Mouse (Mus musculus): ENCODE data around the gene Rptor.

Rptor gene

DNA sequence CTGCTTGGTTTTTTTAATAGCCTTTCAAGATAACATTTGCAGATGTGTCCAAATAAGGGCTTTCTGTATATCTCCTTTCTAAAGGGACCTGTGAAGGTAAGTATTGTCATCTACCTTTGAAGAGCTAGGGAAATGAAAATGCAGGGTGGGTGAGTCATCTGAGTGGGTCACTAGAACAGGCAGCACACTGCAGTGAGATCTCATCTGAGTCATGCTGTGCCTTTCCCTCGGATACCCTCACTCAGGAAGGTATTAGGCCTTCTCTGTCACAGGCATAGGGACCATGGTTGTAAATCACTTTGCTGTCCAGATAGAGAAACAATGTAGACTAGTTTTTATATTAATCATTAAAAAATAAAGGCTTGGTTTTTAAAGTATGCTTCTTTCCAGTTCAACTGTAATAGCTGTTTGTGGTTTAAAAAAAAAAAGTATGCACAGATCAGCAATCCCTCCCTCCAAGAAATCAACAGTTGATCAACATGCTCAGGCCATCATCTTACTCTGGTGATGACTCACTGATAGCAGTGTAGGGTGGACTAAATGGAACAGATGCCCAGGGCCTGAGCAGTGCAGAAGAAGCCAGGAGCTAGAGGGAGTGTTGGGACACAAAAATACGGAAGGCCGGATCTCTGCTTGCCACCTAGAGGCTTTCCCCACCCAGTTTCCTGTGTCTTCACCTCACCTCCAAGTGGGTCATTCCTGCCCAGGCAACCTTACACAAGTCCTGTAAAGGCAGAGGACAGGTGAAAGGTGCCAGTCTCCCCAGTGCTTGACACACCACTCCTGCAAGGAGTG, 186.4 kb downstream of the Rptor start:
- no peak for DNase-seq

GRCm38 (mm10) chr11:119791923-119792564, 189.3 kb downstream of the Rptor start:
- no peak for DNase-seq

- DNase-seq: no peak
Measured at GRCm38 (mm10) chr11:119793378-119793777, 190.7 kb downstream of the Rptor start.

GRCm38 (mm10) chr11:119794020-119794419, 191.3 kb downstream of the Rptor start:
- DNase-seq: no peak

GRCm38 (mm10) chr11:119794671-119795070, 192.0 kb downstream of the Rptor start:
- no peak for DNase-seq

DNA sequence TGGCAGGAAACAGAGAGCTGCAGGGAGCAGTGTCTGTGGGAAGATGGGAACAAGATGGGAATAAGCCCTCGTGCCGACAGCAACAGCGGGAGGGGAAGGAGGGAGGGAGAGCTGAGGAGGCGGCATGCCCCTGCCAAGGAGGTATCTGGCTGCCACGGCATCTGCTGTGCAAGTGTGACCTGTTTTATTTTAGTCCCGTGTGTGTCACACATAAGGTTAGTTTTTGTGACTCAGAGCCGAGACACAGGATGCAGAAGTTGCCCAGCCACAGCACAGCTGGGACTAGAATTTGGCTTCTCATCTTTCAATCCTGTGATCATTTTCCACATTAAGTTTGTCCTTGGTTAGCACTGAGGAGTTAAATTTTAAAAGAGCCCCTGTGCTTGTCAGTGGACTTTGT, 193.7 kb downstream of the Rptor start:
- DNase-seq: no peak

DNA sequence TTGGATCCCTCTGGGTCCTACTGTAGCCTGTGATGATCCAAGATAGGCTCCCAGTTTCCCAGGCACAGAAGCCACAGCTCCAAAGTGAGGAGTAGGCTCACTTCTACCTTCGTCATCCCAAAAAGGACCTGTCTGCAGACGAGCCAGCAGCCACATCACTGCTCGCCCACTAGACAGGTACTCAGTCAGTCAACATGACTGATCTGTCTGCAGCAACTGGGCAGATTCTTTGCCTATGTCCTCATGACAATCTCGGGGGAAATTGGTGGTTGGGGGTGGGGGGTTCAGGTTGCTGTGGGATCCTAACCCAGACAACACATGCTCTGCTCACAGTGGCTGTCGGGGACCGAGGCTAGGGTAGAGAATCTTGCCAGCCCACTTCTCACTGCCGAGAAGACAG, 194.1 kb downstream of the Rptor start:
- DNase-seq: no peak

DNA sequence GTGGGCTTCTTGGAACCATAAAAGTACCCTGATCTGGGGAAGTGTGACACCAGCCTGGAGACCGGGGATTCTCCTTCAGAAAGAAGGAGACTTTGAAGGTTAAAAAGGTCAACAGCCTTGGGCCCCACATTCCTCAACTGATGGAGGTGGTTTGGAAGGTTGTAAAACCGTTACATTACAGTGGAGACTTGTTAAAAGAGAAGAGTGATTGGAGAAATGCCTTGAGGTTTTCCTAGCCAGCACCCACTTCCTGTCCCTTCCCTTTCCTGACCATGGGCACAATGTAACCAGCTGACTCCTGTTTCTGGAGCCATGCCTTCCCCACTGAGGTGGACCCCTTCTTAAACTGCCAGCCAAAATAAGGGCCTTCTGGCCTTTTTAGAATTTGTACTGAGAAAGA, 196.8 kb downstream of the Rptor start:
- DNase-seq: no peak

DNA sequence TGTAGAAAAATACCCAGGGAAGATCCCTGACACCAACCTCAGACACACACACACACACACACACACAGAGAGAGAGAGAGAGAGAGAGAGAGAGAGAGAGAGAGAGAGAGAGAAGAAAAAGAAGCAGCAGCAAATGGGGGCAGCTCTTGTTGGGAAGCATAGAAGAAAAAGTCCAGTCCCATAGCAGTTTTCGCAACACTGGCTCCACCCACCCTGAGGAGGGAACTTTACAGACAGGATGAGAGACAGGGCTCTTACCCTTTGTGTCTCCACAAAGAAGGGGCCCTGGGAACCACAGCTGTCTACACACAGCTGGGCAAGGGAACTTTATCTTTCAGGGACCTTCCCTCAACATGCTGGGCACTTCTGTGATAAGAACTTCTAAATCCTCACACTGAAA, 199.2 kb downstream of the Rptor start:
- DNase-seq: peak in 1 of 2 experiments; percentile 28

DNA sequence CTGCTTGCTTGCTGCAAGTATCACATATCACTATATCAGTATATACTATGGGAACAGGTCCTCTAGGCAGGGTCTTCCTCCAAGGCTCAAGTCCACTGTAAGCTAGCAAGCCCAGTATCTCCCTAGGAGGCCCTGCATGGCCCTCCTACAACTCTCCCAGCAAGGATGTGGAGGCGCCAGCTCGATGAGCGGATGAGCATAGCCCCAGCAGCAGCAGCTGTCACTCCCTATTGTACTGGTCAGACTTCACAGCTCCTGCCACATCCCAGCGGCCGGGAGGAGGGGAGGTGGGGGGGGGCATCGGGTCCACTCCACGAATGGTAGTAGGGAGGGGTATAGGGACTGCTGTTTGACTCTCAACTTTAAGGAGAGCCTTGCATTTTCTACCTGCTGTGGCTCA, 200.2 kb downstream of the Rptor start:
- no peak for DNase-seq

DNA sequence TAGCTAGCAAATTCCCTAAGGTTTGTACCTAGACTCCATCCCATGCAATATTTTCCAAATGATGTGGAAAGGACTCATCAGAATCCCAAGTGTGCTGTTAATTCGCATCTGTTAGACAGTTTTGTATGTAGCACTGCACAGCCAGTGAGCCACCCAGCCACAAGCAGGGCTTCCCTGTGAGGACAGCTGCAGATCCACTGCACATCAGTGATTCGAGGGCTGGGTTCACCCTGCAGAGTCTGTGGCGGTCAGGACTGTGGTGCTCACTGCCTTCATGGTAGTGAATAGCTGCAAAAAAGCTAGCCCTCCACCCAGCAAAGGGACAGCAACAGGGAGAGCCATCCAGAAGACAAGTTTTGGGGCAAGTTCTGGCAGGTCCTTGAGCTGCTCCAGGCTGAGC, 201.7 kb downstream of the Rptor start:
- no peak for DNase-seq

DNA sequence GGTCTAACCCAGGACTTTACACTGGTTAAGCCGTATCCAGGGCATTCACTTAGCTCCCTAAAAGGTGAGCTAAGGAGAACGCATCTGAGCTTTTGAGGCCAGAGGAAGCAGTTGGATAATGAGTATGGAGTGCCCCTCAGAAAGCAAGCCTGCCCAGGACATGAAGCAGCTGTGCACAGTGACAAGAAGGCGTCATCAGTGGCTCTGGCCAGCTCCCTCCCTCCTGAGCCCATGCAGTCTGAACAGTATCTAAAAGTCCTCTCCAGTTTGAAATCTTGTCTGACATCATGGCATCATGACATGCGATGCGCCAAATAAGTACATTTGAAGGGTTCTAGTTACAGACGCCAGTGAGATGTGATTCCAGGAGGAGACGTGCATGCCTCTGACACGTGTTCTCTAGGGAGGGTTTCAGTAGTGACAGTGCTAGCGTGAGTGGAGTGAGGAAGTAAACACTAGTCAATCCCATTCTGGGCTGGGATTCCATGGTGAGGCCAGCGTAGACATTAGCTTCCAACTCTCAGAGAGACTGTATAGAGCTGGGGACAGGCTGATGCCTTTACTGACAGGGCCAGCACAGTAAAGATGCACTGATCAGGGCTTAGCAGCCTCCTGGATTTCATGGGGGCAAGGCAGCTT, 202.5 kb downstream of the Rptor start:
- DNase-seq: peak; percentile 53 to 76

DNA sequence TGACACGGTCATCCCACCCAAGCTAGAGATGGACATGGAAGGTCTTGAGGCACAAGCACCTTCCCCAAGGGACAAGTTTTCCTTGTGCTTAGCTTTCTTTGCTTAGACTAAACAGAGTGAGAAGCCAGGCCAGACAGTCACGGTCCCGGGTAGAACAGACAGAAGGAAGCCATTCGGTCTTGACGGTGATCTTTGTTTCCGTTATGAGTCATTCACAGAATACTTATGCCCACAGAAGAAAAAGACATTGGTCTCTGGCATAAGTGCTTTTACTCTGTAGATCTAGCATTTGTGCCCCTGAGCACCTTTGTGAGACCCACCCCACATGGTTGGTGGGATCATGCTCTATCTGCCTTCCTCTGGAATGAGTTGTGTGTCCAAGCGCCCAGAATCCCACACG, 203.8 kb downstream of the Rptor start:
- no peak for DNase-seq

DNA sequence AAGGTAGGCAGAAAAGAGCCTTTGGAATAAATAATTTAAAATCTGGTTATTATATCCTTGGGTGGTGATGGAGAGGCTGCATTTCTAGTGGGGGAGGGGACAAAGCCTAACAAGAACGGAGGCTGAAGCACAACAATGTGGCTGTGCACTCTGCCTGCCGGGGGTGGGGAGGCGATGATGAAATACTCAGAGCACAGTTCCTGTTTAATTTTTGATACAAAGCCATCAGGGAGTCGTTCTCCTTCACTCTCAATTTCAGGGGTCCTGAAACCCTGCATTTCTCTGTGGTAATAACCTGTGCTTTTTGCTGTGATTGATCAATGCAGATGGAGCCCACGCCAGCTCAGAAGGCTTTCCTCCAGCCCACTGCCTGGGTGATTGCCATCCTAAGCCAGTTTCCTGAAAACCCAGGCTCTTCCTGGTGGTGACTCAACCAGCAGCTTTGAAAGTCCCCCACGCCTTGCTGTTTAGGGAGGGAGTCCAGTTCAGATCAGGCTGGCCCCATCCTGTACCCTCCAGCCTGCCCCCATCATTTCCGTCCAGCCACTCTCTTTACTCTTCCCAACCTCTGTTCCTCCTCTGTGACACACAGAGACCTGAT, 204.8 kb downstream of the Rptor start:
- DNase-seq: peak; percentile 49 to 53

GRCm38 (mm10) chr11:119808647-119809280, 206.1 kb downstream of the Rptor start:
- DNase-seq: no peak

GRCm38 (mm10) chr11:119809309-119809708, 206.6 kb downstream of the Rptor start:
- DNase-seq: no peak

- DNase-seq: no peak
Measured at GRCm38 (mm10) chr11:119811022-119811421, 208.3 kb downstream of the Rptor start.

DNA sequence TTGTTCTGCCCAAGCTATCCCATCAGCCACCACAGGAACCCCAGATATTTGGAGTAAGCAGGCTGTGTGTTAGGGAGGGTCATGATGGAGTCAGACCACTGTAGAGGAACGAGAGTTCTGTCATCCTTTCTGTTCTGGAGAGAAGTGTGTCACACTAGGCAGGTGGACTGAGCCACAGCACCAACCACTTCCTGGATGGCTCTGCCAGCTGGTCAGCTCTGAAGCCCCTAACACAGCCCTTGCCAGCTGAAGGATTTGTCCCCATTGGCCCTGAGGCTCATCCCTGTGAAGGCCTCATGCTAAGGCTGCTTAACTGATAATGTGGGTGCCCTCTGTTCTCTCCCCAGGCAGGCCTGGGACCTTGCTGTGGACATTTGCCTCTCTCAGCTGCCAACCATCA, 208.9 kb downstream of the Rptor start:
- DNase-seq: no peak

GRCm38 (mm10) chr11:119812093-119812492, 209.4 kb downstream of the Rptor start:
- no peak for DNase-seq

- no peak for DNase-seq
Measured at GRCm38 (mm10) chr11:119814035-119814558, 211.4 kb downstream of the Rptor start.

DNA sequence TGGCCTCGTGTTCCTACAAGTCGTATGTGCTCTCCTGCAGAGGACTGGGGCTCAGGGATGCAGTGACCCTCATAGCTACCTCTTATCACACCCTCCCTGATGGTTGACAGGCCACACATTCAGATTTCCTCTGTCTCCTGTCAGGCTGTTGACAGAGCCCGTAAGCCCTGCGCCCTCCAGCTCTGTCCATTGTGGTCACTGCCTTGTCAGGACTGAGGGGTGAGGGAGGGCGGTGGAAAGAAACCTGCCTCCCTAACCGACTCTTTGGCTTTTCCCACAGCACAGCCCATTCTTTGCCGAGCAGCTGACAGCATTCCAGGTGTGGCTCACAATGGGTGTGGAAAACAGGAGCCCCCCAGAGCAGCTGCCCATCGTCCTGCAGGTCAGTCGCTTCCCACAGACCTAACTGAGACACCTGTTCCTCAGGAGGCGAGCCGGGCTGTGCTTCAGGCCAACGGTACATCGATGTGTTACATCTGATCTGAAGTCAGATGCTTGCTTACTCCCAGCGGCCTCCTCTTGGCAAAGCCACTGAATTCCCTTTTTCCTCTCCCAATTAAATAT, 214.2 kb downstream of the Rptor start:
- DNase-seq: no peak

DNA sequence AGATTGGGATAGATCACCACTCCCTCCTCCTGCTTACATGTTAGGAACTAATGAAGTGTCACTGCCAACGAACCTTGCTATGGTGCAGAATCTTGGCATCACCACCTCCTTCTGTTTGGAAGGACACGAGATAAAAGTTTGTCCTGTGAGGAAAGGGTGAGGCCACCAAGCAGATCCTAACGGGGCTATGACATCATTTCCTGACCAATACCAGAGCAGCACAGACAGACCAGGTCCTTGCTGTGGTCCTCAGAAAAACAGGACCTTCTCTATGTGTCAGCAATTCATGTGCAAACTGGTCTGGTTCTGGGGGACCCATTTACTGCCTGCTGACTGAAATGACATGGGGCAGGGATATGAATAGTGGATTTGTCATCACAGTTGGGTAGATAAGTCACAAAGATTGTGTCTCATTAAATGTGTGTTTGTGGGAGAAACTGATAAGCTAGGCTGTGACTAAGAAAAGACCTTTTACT, 214.7 kb downstream of the Rptor start:
- peak in 1 of 2 experiments; percentile 21 for DNase-seq
